Mouse (Mus musculus) liver, embryonic 12.5 days (tissue): ENCODE measurements at regions not wholly inside any gene's neighbourhood (a gene's known extent, or its start where the extent isn't known, plus 50 kb on each side); places are given as distances from the start of the nearest gene placed in this dataset.

ENCODE experiments used
- ATAC-seq: fragments of 200-750 bp; cut with Nextera tagmentation; 2 replicates; pipeline ENCODE4 v1.8.0; 2017; ENCODE audit warnings: moderate number of reproducible peaks, mild to moderate bottlenecking, moderate library complexity
- H3K27ac ChIP-seq: fragments of 300-500 bp; sonication (generic); 2 replicates; pipeline ENCODE4 v1.5.1; 2016; ENCODE audit warnings: mild to moderate bottlenecking
- H3K27me3 ChIP-seq: fragments of 300-500 bp; sonication (generic); replicated peaks from 2 replicates; pipeline ENCODE4 v1.6.1; 2016; ENCODE audit warnings: mild to moderate bottlenecking, moderate library complexity
- H3K36me3 ChIP-seq: fragments of 300-500 bp; sonication (generic); 2 replicates; pipeline ENCODE4 v1.6.1; 2016; ENCODE audit warnings: mild to moderate bottlenecking, moderate library complexity
- H3K4me1 ChIP-seq: fragments of 300-500 bp; sonication (generic); 2 replicates; pipeline ENCODE4 v1.6.1; 2016
- H3K4me2 ChIP-seq: fragments of 300-500 bp; sonication (generic); 2 replicates; pipeline ENCODE4 v1.6.1; 2016; ENCODE audit warnings: mild to moderate bottlenecking, moderate library complexity
- H3K4me3 ChIP-seq: fragments of 300-500 bp; sonication (generic); 2 replicates; pipeline ENCODE4 v1.5.1; 2016; ENCODE audit warnings: mild to moderate bottlenecking, moderate library complexity
- H3K9ac ChIP-seq: fragments of 300-500 bp; sonication (generic); 2 replicates; pipeline ENCODE4 v1.6.1; 2016; ENCODE audit warnings: mild to moderate bottlenecking, moderate library complexity
- H3K9me3 ChIP-seq: fragments of 300-500 bp; sonication (generic); replicated peaks from 2 replicates; pipeline ENCODE4 v1.6.1; 2016; ENCODE audit warnings: mild to moderate bottlenecking, moderate library complexity
- WGBS: fragments of 180-500 bp; shearing (Covaris S2); methylation state at CpG from one replicate; pipeline ENCODE4 v1.1.7; 2016; ENCODE audit not compliant: insufficient replicate concordance; 5-methylcytosine and 5-hydroxymethylcytosine counted together

DNA sequence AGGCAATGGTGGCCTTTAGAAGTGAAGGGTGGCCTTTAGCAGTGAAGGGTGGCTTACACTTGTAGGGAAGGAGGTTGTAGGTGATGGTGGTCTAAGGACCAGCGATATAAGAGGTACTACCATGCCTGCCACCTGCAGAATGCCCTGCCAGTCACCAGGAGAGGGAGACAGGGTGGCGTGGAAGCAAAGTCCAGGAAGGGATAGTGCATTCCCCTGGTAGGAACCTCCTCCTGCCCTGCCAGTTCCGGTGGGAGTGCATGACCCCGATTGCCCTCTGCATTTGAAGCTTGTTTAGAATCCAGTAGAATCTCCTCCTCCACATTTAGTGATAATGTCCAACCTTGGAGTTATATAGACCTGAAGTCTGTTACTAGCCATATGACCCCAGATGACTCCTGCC lies 127.7 kb upstream of the Id2 start:
- Histone ChIP-seq H3K9ac (no peak overlapping the region), H3K4me3 (no peak overlapping the region), H3K27me3 (no peaks in the 10 kb centered on the region), H3K27ac (no peak overlapping the region), H3K36me3 (no peaks in the 10 kb centered on the region), H3K4me2 (no peak overlapping the region), H3K4me1 (0 out of 2 replicates have a peak, but pooled peaks cover 7% of the 10 kb centered on the region), H3K9me3 (no peaks in the 10 kb centered on the region)
- ATAC-seq, result no peak
- 68% methylated on average over 4 of the region's 4 CpGs for WGBS

GRCm38 (mm10) chr12:25224201-25224600 lies 127.3 kb upstream of the Id2 start:
- Histone ChIP-seq H3K4me3 (no peak overlapping the region), H3K9ac (no peak overlapping the region)
- ATAC-seq, result no peak

DNA sequence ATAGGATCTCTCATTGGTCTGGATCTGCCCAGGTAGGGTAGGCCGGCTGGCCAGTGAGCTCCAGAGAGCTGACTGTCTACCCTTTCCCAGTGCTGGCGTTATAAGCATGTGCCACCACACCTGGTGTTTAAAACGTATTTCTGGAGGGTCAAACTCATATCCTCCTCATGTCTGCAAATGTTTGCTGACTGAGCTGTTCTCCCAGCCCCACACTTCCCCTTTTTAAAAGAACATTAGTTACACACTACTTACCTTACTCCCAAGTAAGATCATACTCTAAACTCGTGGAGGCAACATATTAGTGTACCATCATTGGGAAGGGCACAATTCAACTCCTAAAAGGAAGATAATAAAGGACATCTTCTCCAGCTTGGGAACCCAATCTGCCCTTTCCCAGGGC lies 126.6 kb upstream of the Id2 start:
- 0 out of 2 replicates have a peak, but pooled peaks cover 7% of the 10 kb centered on the region for H3K4me1 ChIP-seq
- no peak for ATAC-seq
- no peaks in the 10 kb centered on the region for H3K9me3 ChIP-seq
- no peak overlapping the region for H3K4me2 ChIP-seq
- no peak overlapping the region for H3K9ac ChIP-seq
- 46% methylated on average over 4 of the region's 4 CpGs for WGBS
- H3K36me3 ChIP-seq, result no peaks in the 10 kb centered on the region
- H3K27me3 ChIP-seq, result no peaks in the 10 kb centered on the region
- no peak overlapping the region for H3K4me3 ChIP-seq
- no peak overlapping the region for H3K27ac ChIP-seq

More at GRCm38 (mm10) chr12:25224201-25224600, 127.3 kb upstream of the Id2 start:
- Histone ChIP-seq H3K27me3 (no peaks in the 10 kb centered on the region), H3K4me2 (no peak overlapping the region), H3K36me3 (no peaks in the 10 kb centered on the region), H3K4me1 (0 out of 2 replicates have a peak, but pooled peaks cover 7% of the 10 kb centered on the region), H3K9me3 (no peaks in the 10 kb centered on the region), H3K27ac (no peak overlapping the region)
- 70% methylated on average over 2 of the region's 2 CpGs for WGBS

GRCm38 (mm10) chr12:25220780-25221106 lies 123.8 kb upstream of the Id2 start:
- no peak overlapping the region for H3K4me2 ChIP-seq
- peaks cover 21% of the 10 kb centered on the region for H3K4me1 ChIP-seq
- H3K27ac ChIP-seq, result no peak overlapping the region
- no peak overlapping the region for H3K9ac ChIP-seq
- no peaks in the 10 kb centered on the region for H3K27me3 ChIP-seq
- ATAC-seq, result no peak
- WGBS, result 44% methylated on average over 4 of the region's 4 CpGs
- no peak overlapping the region for H3K4me3 ChIP-seq
- H3K36me3 ChIP-seq, result no peaks in the 10 kb centered on the region
- H3K9me3 ChIP-seq, result no peaks in the 10 kb centered on the region

- Histone ChIP-seq H3K4me2 (no peak overlapping the region), H3K36me3 (no peaks in the 10 kb centered on the region), H3K9me3 (no peaks in the 10 kb centered on the region), H3K27ac (no peak overlapping the region), H3K27me3 (no peaks in the 10 kb centered on the region), H3K9ac (no peak overlapping the region), H3K4me3 (no peak overlapping the region), H3K4me1 (peaks cover 25% of the 10 kb centered on the region)
- WGBS, result 47% methylated on average over 9 of the region's 9 CpGs
- ATAC-seq, result no peak
Observed at GRCm38 (mm10) chr12:25220096-25220779, 123.3 kb upstream of the Id2 start.

- 73% methylated on average over 10 of the region's 10 CpGs for WGBS
- ATAC-seq, result no peak
Observed at GRCm38 (mm10) chr12:25219546-25219945, 122.6 kb upstream of the Id2 start.

GRCm38 (mm10) chr12:25216792-25217516 lies 120.0 kb upstream of the Id2 start:
- H3K4me2 ChIP-seq, result no peak overlapping the region
- H3K4me1 ChIP-seq, result peaks cover 25% of the 10 kb centered on the region
- 39% methylated on average over 5 of the region's 5 CpGs for whole genome bisulfite sequencing
- H3K36me3 ChIP-seq, result no peaks in the 10 kb centered on the region
- peak; percentile 58 for ATAC-seq
- H3K27me3 ChIP-seq, result no peaks in the 10 kb centered on the region
- no peaks in the 10 kb centered on the region for H3K9me3 ChIP-seq
- H3K4me3 ChIP-seq, result no peak overlapping the region
- no peak overlapping the region for H3K27ac ChIP-seq
- no peak overlapping the region for H3K9ac ChIP-seq

More at GRCm38 (mm10) chr12:25219546-25219945, 122.6 kb upstream of the Id2 start:
- Histone ChIP-seq H3K27me3 (no peaks in the 10 kb centered on the region), H3K4me1 (peaks cover 25% of the 10 kb centered on the region), H3K4me3 (no peak overlapping the region), H3K27ac (no peak overlapping the region), H3K9ac (no peak overlapping the region), H3K9me3 (no peaks in the 10 kb centered on the region), H3K4me2 (no peak overlapping the region), H3K36me3 (no peaks in the 10 kb centered on the region)

GRCm38 (mm10) chr12:25215266-25215665 lies 118.3 kb upstream of the Id2 start:
- WGBS, result 40% methylated on average over 5 of the region's 5 CpGs
- no peaks in the 10 kb centered on the region for H3K36me3 ChIP-seq
- no peak for ATAC-seq
- H3K4me1 ChIP-seq, result peaks cover 21% of the 10 kb centered on the region
- H3K27me3 ChIP-seq, result no peaks in the 10 kb centered on the region
- no peaks in the 10 kb centered on the region for H3K9me3 ChIP-seq
- H3K4me3 ChIP-seq, result no peak overlapping the region
- no peak overlapping the region for H3K9ac ChIP-seq
- no peak overlapping the region for H3K4me2 ChIP-seq
- H3K27ac ChIP-seq, result no peak overlapping the region

DNA sequence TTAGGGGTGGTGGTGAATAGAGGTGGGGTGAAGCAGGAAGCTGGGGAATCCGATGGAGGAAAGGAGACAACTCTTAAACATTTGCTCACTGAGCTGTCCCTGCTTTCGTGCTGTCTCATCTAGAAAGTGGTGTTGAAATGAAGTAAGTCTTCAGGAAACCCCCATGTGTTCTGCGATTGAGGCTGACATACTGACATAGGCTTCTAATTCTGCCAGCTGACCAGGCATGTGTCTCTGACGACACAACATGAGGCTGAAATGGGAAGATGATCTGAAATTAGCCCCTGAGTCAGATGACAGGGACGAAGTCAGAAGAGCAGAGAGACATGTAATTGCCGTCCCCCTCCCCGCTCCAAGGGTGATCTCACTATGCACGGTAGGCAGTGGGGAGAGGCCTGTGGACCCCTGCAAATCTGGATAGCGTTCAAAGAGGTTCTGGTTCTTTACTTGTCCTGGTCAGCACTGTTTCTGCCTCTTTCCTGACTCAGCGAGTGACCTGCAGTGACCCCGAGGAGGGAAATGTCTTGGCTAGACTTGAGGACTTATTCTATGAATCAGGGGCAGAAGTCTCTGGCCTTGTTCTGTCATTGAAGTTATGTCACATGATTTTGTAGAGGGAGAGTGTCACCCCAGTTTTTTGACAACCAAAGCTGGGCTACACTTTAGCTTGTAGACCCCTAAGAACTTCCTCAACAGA lies 117.0 kb upstream of the Id2 start:
- WGBS, result 62% methylated on average over 11 of the region's 11 CpGs
- Histone ChIP-seq H3K27me3 (no peaks in the 10 kb centered on the region), H3K4me1 (peaks cover 32% of the 10 kb centered on the region), H3K4me3 (no peak overlapping the region), H3K9me3 (no peaks in the 10 kb centered on the region), H3K36me3 (no peaks in the 10 kb centered on the region), H3K9ac (no peak overlapping the region), H3K27ac (no peak overlapping the region), H3K4me2 (no peak overlapping the region)
- ATAC-seq, result no peak

- ATAC-seq, result no peak
- Histone ChIP-seq H3K9ac (no peak overlapping the region), H3K4me3 (no peak overlapping the region), H3K9me3 (no peaks in the 10 kb centered on the region), H3K27me3 (no peaks in the 10 kb centered on the region), H3K27ac (no peak overlapping the region), H3K4me1 (peaks cover 24% of the 10 kb centered on the region), H3K36me3 (no peaks in the 10 kb centered on the region), H3K4me2 (no peak overlapping the region)
- WGBS, result 71% methylated on average over 6 of the region's 6 CpGs
Observed at GRCm38 (mm10) chr12:25211331-25211730, 114.4 kb upstream of the Id2 start.

- peaks cover 20% of the 10 kb centered on the region for H3K4me1 ChIP-seq
- H3K27me3 ChIP-seq, result no peaks in the 10 kb centered on the region
- H3K9ac ChIP-seq, result no peak overlapping the region
- no peak overlapping the region for H3K27ac ChIP-seq
- no peaks in the 10 kb centered on the region for H3K36me3 ChIP-seq
- ATAC-seq, result no peak
- no peak overlapping the region for H3K4me3 ChIP-seq
- 62% methylated on average over 3 of the region's 3 CpGs for WGBS
- no peak overlapping the region for H3K4me2 ChIP-seq
- no peaks in the 10 kb centered on the region for H3K9me3 ChIP-seq
Observed at GRCm38 (mm10) chr12:25210597-25210996, 113.7 kb upstream of the Id2 start.

DNA sequence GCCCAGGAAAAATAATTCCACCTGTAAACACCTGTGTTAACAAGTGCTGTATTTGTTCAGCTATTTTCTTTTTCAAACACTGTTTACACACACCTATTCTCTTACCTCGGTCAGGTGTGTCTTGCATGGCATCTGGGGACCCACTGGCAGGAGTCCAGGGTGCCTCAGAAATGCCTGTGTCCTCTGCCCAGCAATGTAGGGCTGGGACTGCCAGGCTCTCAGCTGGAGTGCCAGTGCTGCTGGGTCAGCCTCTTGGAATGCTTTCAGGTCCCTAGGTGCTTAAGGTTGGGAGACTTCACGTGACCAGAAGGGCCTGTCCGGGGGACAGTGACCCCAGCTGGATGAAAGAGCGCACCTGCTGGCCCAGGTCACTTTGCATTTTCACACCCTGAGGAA lies 112.4 kb upstream of the Id2 start:
- Histone ChIP-seq H3K9ac (no peak overlapping the region), H3K36me3 (no peaks in the 10 kb centered on the region), H3K27me3 (no peaks in the 10 kb centered on the region)

More for the DNA sequence above, 112.4 kb upstream of the Id2 start:
- H3K4me2 ChIP-seq, result no peak overlapping the region
- ATAC-seq, result no peak
- no peak overlapping the region for H3K4me3 ChIP-seq
- H3K9me3 ChIP-seq, result no peaks in the 10 kb centered on the region
- WGBS, result 39% methylated on average over 4 of the region's 4 CpGs
- no peak overlapping the region for H3K27ac ChIP-seq
- peaks cover 17% of the 10 kb centered on the region; the same call in 1 of the 2 replicates for H3K4me1 ChIP-seq
